Mouse (Mus musculus) midbrain, embryonic 11.5 days (tissue): ENCODE results near the gene Tnfsf12. TPM values are rescaled to one million over a fixed set of nuclear protein-coding genes. Genes with fewer than 3 reads are reported as not detected.

Source experiments
- ATAC-seq: fragments of 200-750 bp; cut with Nextera tagmentation; 2 replicates; pipeline ENCODE4 v1.8.0; 2017; ENCODE audit warnings: moderate TSS enrichment, moderate library complexity; ENCODE audit not compliant: low FRiP score
- DNase-seq: peaks from one replicate; pipeline ENCODE4 v3.0.0; 2015; ENCODE audit warnings: low spot score; ENCODE audit errors: missing footprints
- H3K27ac ChIP-seq: fragments of 300-500 bp; sonication (generic); 2 replicates; pipeline ENCODE4 v1.5.1; 2014; ENCODE audit warnings: low read depth, low read length
- H3K27me3 ChIP-seq: fragments of 300-500 bp; sonication (generic); 2 replicates; pipeline ENCODE4 v1.6.1; 2014; ENCODE audit warnings: mild to moderate bottlenecking, low read length, moderate library complexity, mixed read lengths; ENCODE audit not compliant: control insufficient read depth, insufficient read depth
- H3K36me3 ChIP-seq: fragments of 300-500 bp; sonication (generic); 2 replicates; pipeline ENCODE4 v1.6.1; 2014; ENCODE audit warnings: mild to moderate bottlenecking, low read length, moderate library complexity, mixed read lengths; ENCODE audit not compliant: control insufficient read depth, insufficient read depth
- H3K4me1 ChIP-seq: fragments of 300-500 bp; sonication (generic); 2 replicates; pipeline ENCODE4 v1.6.1; 2014; ENCODE audit warnings: low read length; ENCODE audit not compliant: control insufficient read depth, insufficient read depth
- H3K4me2 ChIP-seq: fragments of 300-500 bp; sonication (generic); 2 replicates; pipeline ENCODE4 v1.6.1; 2014; ENCODE audit warnings: mild to moderate bottlenecking, moderate library complexity
- H3K4me3 ChIP-seq: fragments of 300-500 bp; sonication (generic); 2 replicates; pipeline ENCODE4 v1.5.1; 2014; ENCODE audit warnings: low read depth, low read length
- H3K9ac ChIP-seq: fragments of 300-500 bp; sonication (generic); 2 replicates; pipeline ENCODE4 v1.6.1; 2014; ENCODE audit warnings: low read length
- H3K9me3 ChIP-seq: fragments of 300-500 bp; sonication (generic); 2 replicates; pipeline ENCODE4 v1.6.1; 2016; ENCODE audit warnings: low read length; ENCODE audit not compliant: control insufficient read depth
- WGBS: fragments of 180-500 bp; shearing (Covaris S2); extraction: QIAGEN DNeasy Blood & Tissue Kit; methylation state at CpG from one replicate; pipeline ENCODE4 v1.1.7; 2014; 5-methylcytosine and 5-hydroxymethylcytosine counted together
- polyA plus RNA-seq: library from polyadenylated mRNA; unstranded; fragments of >200 nt; fragmentation: Nextera tagmentation; extraction: Ambion mirVana; gene quantifications from 2 replicates; pipeline ENCODE4 v1.2.1, GENCODE M21; 2014

Tnfsf12 gene
- polyA plus RNA-seq, 1 experiment from 2014 or later: 2.0 TPM

DNA sequence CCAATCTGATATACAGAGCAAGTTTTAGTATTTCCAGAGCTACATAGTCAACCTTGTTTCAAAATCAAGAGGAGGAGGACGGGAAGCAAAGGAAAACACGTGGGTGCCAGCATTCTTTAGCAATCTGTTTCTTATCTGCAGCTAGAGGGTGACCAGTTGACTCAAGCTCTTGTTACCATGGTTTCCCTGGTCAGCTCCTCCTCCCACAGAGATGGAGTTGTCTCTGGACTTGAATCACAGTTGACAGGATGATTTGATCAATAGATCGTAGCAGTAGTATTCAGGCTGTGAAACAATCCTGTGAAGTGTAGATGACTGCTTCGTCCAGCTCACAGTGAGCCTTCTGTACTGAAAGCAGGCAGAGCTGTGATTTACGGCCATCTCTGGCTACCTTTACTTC, 20.3 kb upstream of the Tnfsf12 start:
- no peak for ATAC-seq
- Histone ChIP-seq H3K4me3 (no peak overlapping the region), H3K27ac (no peak overlapping the region), H3K36me3 (no peaks in the 10 kb centered on the region), H3K9ac (no peak overlapping the region), H3K27me3 (no peaks in the 10 kb centered on the region), H3K4me1 (no peaks in the 10 kb centered on the region), H3K4me2 (no peak overlapping the region), H3K9me3 (no peaks in the 10 kb centered on the region)
- 35% methylated on average over 5 of the region's 5 CpGs for WGBS
- peak; percentile 83 for DNase-seq

- no peaks in the 10 kb centered on the region for H3K27me3 ChIP-seq
- 61% methylated on average over 9 of the region's 9 CpGs for WGBS
- H3K4me3 ChIP-seq: no peak overlapping the region
- no peaks in the 10 kb centered on the region for H3K4me1 ChIP-seq
- peak; percentile 83 for DNase-seq
- H3K36me3 ChIP-seq: no peaks in the 10 kb centered on the region
- H3K9ac ChIP-seq: no peak overlapping the region
- no peak for ATAC-seq
- no peak overlapping the region for H3K4me2 ChIP-seq
- H3K27ac ChIP-seq: no peak overlapping the region
- no peaks in the 10 kb centered on the region for H3K9me3 ChIP-seq
Measured at GRCm38 (mm10) chr11:69715482-69715881, 19.8 kb upstream of the Tnfsf12 start.

DNA sequence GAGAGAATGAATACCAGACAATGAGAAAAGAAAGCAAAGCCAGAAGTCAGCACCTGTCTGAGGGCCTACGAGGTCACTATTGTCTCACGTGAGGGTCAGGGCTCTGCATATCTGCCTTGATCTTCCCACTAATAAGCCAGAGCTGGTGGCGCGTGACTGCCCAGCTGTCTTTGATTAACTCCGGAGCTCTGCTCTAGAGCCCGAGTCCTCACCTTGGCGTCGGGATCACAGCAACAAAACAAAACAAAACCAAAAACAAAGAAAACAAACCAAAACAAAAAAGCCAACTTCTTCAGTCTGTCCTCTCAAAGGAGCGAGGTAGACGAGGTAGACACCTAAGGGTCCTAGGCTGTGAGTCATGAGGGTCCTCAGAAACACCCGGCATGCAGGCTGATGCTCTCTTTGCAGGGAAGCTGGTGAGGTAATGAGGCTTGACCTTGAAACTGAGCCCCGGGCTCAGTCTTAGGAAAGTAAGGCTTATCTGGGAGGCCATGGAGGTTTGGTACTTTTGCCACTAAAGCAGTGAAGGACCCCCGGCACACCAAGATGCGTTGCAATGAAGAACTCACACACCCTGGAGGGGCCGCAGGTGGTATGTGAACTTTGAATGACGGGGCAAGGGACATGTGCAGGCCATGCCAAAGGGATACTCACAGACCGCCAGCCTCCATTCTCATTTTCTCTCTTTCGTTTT, 19.1 kb upstream of the Tnfsf12 start:
- no peak overlapping the region for H3K4me3 ChIP-seq
- H3K27ac ChIP-seq: no peak overlapping the region
- H3K9ac ChIP-seq: no peak overlapping the region
- ATAC-seq (no peak), DNase-seq (peak; percentile 82)
- H3K4me1 ChIP-seq: no peaks in the 10 kb centered on the region
- H3K4me2 ChIP-seq: no peak overlapping the region
- WGBS: 67% methylated on average over 18 of the region's 18 CpGs
- H3K9me3 ChIP-seq: no peaks in the 10 kb centered on the region
- H3K27me3 ChIP-seq: no peaks in the 10 kb centered on the region
- no peaks in the 10 kb centered on the region for H3K36me3 ChIP-seq

GRCm38 (mm10) chr11:69712954-69713672, 17.5 kb upstream of the Tnfsf12 start:
- no peak overlapping the region for H3K9ac ChIP-seq
- no peak overlapping the region for H3K4me3 ChIP-seq
- H3K36me3 ChIP-seq: no peaks in the 10 kb centered on the region
- no peaks in the 10 kb centered on the region for H3K4me1 ChIP-seq
- DNase-seq (peak; percentile 65), ATAC-seq (no peak)
- no peaks in the 10 kb centered on the region for H3K9me3 ChIP-seq
- H3K4me2 ChIP-seq: no peak overlapping the region
- no peak overlapping the region for H3K27ac ChIP-seq
- WGBS: 81% methylated on average over 20 of the region's 20 CpGs
- no peaks in the 10 kb centered on the region for H3K27me3 ChIP-seq

DNA sequence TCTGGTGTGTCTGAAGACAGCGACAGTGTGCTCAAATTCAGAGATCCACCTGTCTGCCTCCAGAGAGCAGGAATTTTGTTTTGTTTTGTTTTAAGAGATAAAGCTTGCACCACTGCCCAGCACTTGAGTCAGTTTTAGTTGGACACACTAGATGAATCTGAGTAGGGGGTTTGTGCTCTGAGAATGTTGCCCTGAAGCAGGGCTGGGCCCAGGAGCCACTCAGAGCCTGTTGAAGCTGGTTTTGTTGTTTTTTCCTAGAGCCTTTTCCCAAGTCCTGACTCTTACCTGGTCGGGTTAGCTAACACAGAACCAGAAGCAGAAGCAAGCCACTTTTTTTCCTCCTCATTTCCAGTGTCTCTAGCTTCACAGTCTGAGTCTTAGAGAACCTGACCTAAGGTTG, 15.4 kb upstream of the Tnfsf12 start:
- H3K4me2 ChIP-seq: no peak overlapping the region
- DNase-seq (peak; percentile 81), ATAC-seq (no peak)
- no peak overlapping the region for H3K4me3 ChIP-seq
- no peak overlapping the region for H3K27ac ChIP-seq
- no peaks in the 10 kb centered on the region for H3K27me3 ChIP-seq
- no peaks in the 10 kb centered on the region for H3K9me3 ChIP-seq
- H3K9ac ChIP-seq: no peak overlapping the region
- H3K4me1 ChIP-seq: no peaks in the 10 kb centered on the region
- no peaks in the 10 kb centered on the region for H3K36me3 ChIP-seq
- 79% methylated on average over 2 of the region's 2 CpGs for WGBS

GRCm38 (mm10) chr11:69710470-69710869, 14.8 kb upstream of the Tnfsf12 start:
- H3K9ac ChIP-seq: no peak overlapping the region
- no peaks in the 10 kb centered on the region for H3K9me3 ChIP-seq
- H3K4me3 ChIP-seq: no peak overlapping the region
- no peak overlapping the region for H3K27ac ChIP-seq
- 71% methylated on average over 3 of the region's 3 CpGs for WGBS
- DNase-seq (peak; percentile 66), ATAC-seq (no peak)
- H3K36me3 ChIP-seq: no peaks in the 10 kb centered on the region
- no peak overlapping the region for H3K4me2 ChIP-seq
- H3K4me1 ChIP-seq: no peaks in the 10 kb centered on the region
- no peaks in the 10 kb centered on the region for H3K27me3 ChIP-seq

DNA sequence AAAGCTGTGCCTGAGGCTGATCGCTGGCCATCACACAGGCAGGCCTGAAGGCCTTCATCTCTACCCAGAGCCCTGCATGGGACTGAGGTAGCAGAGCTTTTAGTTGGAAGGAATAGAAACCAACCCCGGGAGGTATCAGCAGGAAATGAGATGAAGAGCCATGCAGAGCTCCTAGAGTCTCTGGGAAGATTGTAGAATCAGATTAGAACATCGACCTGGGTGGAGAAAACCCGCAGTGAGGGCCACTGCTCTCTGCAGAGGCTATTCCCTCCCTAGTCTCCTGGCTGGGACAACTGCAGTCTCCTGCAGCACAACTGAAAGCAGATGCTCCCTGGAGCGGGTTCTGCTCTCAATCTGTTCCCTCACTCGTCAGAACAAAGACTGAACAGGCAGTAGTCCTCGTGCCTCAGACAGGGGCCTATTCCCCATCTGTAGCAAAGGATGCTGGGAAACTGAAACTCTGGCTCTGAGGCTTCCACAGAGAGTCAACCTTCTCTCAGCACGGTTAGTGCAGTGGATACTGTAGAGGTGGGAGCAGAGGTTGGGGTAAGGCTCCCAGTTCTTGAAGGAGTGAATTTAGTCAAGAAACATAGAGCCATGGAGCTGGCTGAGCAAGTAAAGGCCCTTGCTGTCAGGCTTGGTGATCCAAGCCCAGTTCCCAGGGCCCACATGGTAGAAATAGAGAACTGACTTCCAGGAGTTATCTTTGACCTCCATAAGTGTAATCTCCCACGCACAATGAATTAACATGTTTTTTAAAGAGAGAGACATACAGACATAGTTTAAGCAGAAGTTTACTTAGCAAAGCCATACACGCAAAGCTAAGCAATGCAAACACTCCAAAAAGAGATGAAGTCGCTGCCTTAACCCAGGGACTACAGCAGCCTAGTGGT, 14.2 kb upstream of the Tnfsf12 start:
- Histone ChIP-seq H3K27ac (no peak overlapping the region), H3K9ac (no peak overlapping the region), H3K4me1 (no peaks in the 10 kb centered on the region), H3K4me3 (no peak overlapping the region), H3K9me3 (no peaks in the 10 kb centered on the region), H3K36me3 (no peaks in the 10 kb centered on the region), H3K4me2 (no peak overlapping the region), H3K27me3 (no peaks in the 10 kb centered on the region)
- peak; percentile 82 for DNase-seq
- no peak for ATAC-seq
- WGBS: 58% methylated on average over 11 of the region's 11 CpGs

- no peak overlapping the region for H3K9ac ChIP-seq
- H3K4me2 ChIP-seq: no peak overlapping the region
- H3K36me3 ChIP-seq: no peaks in the 10 kb centered on the region
- no peak overlapping the region for H3K4me3 ChIP-seq
- H3K27ac ChIP-seq: no peak overlapping the region
- H3K4me1 ChIP-seq: no peaks in the 10 kb centered on the region
- no peaks in the 10 kb centered on the region for H3K27me3 ChIP-seq
- peak; percentile 76 for DNase-seq
- WGBS: 80% methylated on average over 3 of the region's 3 CpGs
- H3K9me3 ChIP-seq: no peaks in the 10 kb centered on the region
- no peak for ATAC-seq
Measured at GRCm38 (mm10) chr11:69708614-69709265, 13.1 kb upstream of the Tnfsf12 start.
